Mouse (Mus musculus) brown adipose tissue, adult 24 weeks (tissue): Measurements from ENCODE around the gene Stom. TPM values are rescaled to one million over a fixed set of nuclear protein-coding genes. Genes with fewer than 3 reads are reported as not detected.

ENCODE experiments used
- H3K27ac ChIP-seq: fragments of 200-500 bp; replicated peaks from 2 replicates; pipeline ENCODE4 v1.5.1; 2012; ENCODE audit warnings: low read depth, mild to moderate bottlenecking, low read length
- H3K4me1 ChIP-seq: fragments of 200-500 bp; 2 replicates; pipeline ENCODE4 v1.6.1; 2012; ENCODE audit warnings: low read length, mixed read lengths; ENCODE audit not compliant: control insufficient read depth, insufficient read depth, insufficient read length
- H3K4me3 ChIP-seq: fragments of 200-500 bp; 2 replicates; pipeline ENCODE4 v1.5.1; 2012; ENCODE audit warnings: low read depth, mild to moderate bottlenecking, low read length, moderate library complexity; ENCODE audit not compliant: insufficient read depth
- polyA plus RNA-seq: library from polyadenylated mRNA; stranded (reverse); fragments of >200 nt; gene quantifications from 2 replicates; pipeline ENCODE4 v1.2.4, GENCODE M21; 2012; ENCODE audit not compliant: missing spikeins, insufficient read depth, insufficient read length

Gene Stom
- 230 and 257 TPM in 2 replicates for polyA plus RNA-seq

DNA sequence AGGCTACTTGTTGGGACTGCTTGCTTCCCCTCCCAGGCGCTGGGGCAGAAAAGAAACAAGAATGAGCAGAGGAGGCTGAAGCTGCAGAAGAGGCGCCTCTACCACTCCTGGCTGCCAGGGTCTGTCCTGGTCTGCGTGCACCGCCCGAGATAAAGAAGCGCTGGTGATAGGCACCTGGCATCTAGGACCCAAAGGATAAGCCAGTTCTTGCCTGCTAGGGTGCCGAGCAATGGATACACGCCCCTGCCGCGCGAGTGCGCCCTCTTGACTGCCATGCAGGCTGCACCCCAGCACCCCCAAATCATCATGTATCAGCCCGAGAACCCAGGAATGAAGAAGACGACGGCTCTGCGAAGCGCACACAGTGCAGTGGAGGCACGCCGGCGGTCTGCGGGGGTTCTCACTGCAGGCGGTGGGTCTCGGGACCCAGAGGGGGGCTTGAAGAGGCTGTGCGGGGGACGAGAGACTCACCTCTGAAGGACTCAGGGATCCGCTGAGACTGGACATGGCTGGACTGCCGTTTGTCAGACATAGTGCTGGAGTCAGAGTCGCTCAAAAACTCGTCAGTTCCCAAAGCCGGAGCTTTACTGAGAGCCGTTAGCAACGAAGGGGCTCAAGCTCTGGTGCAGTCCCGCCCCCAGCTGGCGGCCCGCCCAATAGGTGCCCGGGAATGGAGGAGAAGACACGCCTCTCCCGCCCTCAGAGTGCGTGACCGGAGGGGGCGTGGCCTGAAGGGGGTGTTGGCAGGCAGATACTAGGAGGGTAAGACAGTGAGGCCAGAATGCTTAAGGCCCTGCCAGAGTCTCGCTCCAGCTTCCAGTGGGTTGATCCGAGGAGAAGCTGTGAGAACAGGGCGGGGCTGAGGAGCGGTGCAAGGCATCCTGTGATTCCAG is at the start of gene Stom:
TSS of gene Stom (minus strand) at position 589 of the 893 bp plus-strand sequence.
- H3K4me3 ChIP-seq = peak within 1 kb of the TSS; percentile 85
- H3K27ac ChIP-seq = peak within 1 kb of the TSS; percentile 85
- H3K4me1 ChIP-seq = peaks cover 33% of the 10 kb centered on the region

DNA sequence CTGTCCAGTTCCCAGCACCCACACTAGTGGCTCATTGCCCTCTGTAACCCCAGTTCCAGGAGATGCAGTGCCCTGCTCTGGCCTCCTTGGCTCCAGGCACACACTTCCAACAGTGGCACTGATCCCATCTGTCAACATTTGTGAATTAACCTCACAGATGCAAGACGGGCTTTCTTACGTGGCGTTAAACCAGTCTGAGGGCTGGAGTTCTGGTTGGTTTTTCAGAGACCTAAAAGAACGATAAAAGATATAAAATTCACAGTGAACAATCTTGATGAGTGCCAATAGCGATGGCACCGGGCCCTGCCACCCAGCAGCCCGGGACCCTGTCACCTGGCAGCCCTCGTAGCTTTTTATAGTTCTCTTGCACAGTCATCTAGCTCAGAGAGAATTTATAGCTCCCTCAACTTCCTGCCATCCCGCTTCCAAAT is 48.7 kb upstream of the Stom start:
- H3K4me3 ChIP-seq = no peak overlapping the region
- H3K4me1 ChIP-seq = no peaks in the 10 kb centered on the region; the same call in 1 of the 2 replicates
- no peak overlapping the region; the same call in 1 of the 2 replicates for H3K27ac ChIP-seq

DNA sequence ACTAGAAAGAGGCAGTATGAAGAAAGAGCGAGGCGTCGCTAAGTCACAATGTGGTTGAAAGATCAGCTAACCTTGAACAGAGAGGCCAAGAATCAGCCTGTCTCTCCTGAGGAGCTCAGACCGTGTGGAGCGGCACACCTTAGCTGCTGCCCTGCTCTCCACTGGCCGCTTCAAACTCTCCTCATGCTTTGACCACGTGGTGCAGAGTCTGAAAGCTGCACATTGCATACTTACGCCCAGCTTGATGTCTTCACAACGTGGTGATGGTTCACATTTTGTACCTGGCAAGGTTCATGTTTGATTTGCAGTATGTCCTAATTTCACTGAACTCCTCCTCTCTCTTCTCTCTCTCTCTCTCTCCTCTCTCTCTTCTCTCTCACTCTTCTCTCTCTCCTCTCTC is 42.5 kb upstream of the Stom start:
- Histone ChIP-seq H3K4me1 (no peaks in the 10 kb centered on the region), H3K27ac (no peak overlapping the region), H3K4me3 (no peak overlapping the region)

DNA sequence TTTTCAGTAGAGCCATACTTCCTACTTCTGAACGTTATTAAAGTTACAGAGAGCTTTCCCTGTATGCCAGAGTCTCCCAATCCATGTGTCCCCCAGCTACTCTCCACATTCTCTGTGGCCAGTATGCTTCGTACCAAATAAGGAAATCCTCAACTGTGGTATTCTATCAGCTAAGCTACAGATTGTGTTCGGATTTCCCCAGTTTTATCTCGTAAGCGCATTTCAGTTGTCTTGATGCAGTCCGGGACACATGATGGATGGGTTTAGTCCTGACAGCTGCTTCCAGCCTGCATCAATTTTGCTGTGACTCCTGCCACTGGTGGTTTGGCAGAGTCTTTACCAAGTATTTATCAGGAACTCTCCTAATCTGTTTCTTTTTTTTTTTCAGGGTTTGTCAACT is 40.8 kb upstream of the Stom start:
- H3K4me1 ChIP-seq = no peaks in the 10 kb centered on the region
- H3K27ac ChIP-seq = no peak overlapping the region
- H3K4me3 ChIP-seq = no peak overlapping the region

DNA sequence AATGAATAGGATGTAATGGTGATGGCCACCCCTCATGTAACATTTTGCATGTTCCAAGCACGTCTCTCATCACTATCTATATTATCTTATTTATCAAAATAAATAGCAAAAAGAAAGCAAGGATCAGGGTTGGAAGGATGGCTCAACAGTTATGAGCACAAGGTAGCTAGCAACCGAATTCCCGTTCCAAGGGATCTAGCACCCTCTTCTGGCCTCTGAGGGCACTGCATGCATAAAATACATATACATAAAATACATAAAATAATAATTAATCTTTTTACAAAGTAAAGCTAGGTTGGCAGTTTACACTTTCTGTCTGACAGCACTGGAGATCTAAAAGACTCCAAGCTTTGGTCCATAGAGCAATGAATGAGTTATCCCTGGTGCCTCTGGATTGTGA is 36.2 kb upstream of the Stom start:
- Histone ChIP-seq H3K4me3 (no peak overlapping the region), H3K4me1 (no peaks in the 10 kb centered on the region), H3K27ac (no peak overlapping the region)

DNA sequence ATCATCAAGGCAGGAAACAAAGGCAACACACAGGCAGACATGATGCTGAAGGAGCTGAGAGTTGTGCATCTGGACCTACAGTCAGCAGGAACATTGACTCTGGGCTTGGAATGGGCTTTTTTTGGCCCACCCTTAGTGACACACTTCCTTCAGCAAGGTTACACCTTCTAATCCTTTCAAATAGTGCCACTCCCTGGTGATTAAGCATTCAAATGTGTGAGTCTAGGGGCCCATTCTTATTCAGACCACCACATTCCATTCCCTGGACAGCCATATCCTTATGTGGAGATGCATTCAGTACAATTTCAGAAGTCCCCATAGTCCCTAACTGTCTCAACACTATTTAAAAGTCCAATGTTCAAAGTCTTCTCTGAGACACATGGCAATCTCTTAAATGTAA is 33.9 kb upstream of the Stom start:
- Histone ChIP-seq H3K4me3 (no peak overlapping the region), H3K27ac (no peak overlapping the region), H3K4me1 (no peaks in the 10 kb centered on the region)

DNA sequence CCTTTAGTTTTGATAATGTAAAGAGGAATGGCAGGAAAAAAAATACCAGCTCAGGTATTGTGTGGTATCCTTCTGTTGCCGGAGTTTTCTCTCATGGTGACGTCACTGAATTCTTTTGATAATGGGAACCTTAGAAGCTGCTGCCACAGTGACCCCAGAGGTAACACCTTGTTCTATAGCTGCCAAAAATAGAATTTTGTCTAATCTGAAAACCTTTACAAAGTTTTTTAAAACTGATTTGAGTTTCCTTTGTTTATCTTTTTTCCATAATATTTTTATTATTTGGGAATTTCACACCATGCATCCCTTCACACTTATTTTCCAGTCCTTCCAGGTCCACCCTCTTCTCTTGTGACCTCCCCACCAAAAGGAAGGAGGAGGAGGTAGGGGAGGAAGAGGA is 30.9 kb upstream of the Stom start, which contains the start of gene 4930568D16Rik:
TSS of gene 4930568D16Rik (minus strand) at position 101 of the 400 bp plus-strand sequence.
- H3K4me1 ChIP-seq = no peaks in the 10 kb centered on the region
- H3K27ac ChIP-seq = no peak within 1 kb of the TSS
- no peak within 1 kb of the TSS for H3K4me3 ChIP-seq

DNA sequence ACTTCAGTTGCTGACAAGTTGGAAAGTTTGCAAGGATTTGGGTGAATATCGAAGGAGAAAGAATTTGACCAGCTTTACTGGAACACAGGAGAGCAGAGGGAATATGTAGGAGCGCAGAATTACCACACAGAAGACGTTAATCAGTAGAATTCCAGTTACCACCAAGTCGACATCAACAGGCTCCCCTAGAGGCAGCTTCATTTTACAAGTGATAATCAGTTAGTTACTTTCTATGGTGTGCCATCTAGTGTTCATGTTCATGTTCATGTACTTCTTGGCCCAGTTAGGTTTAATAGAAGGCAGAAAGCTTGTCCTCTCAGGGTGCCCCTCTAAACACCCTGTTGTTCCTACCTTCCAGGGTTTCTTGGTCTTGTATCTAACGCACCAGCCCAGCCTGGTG is 12.4 kb upstream of the Stom start:
- Histone ChIP-seq H3K27ac (no peak overlapping the region), H3K4me1 (no peaks in the 10 kb centered on the region), H3K4me3 (no peak overlapping the region)

DNA sequence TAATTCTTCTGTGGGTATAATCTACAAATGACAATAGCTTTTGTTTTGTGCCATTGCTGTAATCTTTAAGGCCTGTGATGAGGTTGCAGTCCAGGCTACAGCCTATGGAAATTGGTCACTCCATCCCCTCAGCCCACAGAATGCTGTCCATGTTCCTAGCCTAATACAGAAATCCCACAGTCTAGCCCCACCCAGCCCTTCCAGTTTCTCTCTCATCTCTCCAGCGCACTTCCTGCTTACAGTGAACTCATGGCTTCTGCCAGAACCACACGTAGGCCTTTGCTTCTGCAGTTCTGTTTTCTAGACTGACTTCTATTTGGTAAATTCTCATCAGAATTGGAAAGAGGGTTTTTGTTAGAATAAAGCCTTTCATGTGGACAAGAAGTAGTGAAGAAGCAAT is 9.2 kb upstream of the Stom start:
- Histone ChIP-seq H3K4me3 (no peak overlapping the region), H3K27ac (no peak overlapping the region), H3K4me1 (no peaks in the 10 kb centered on the region)

DNA sequence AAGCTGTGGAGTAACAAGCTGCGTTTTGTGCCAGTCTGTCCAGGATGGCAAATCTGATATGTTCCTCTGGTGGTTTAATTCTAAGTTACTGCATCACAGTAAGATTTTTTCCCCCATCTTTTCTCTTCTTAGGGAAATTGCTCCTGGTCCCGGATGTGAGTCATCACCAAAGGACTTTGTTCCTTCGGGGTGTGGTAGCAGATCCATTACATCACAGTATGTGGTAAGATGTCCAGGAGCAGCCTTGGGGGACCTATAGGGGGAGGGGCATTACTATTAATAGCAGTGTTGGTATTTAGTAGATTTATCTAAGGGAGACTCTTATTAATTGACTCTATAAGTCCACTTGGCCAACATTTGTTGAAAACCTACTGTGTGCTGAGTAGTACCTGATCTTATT is 5.8 kb upstream of the Stom start:
- Histone ChIP-seq H3K27ac (no peak overlapping the region), H3K4me3 (no peak overlapping the region), H3K4me1 (peaks cover 10% of the 10 kb centered on the region; the same call in 1 of the 2 replicates)

DNA sequence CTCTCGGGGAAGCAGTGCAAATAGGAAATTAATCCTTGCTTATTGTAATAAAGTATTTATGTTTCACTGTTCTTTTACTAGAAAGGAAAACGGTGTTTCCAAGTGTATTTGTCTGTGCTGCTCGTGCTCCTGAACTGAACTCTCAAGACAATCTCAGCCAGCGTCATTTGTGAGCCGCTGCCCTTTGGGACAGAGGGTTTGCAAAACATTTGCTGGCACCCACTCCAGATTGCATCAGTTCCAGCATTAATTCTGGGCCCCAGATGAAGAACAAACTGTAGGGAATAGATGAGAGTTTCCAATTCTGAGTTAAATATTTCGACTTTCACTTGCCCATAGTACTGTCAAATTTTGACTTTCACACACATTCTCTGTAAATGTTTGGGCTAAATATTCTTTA is 1.9 kb upstream of the Stom start:
- Histone ChIP-seq H3K4me1 (peaks cover 21% of the 10 kb centered on the region), H3K27ac (peak overlapping the region; percentile 82), H3K4me3 (no peak overlapping the region)

DNA sequence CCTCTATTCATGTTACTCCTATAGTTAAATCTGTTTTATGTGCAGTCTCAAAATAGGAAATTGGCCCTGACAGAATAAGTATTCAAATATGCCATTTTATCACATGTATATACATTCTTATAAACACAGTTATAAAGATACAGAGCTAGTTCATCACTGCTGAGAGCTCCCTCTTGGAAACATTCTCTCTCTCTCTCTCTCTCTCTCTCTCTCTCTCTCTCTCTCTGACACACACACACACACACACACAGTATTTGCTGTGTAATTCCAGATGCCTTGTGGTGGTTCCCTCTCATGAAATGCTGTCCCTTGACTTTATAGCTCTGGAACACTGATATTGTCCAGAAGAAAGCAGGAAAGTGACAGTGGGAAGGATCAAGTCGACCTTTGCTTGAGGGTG is 1.3 kb upstream of the Stom start:
- no peak overlapping the region for H3K4me3 ChIP-seq
- peak overlapping the region; percentile 82 for H3K27ac ChIP-seq

DNA sequence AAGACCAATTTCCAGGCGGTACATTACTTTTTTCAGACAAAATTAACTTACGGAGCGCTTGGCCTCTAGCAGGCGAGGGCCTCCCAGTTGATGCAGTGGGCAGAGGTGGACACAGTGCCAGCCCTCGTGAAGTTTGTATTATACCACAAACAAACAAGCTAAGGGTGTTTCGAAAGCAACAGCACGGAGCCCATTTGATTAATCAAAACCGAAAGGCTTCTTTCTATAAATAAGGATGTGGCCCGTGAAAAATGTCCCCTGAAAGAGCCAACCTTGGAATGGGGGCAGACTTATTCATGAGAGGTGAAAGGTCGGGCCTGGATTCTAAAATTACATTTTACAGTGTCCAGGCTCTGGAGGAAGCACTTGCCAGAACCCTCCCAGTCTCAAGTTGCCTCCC is 643 bp upstream of the Stom start:
- peak overlapping the region; percentile 85 for H3K27ac ChIP-seq
- peak overlapping the region; percentile 61 for H3K4me3 ChIP-seq
- H3K4me1 ChIP-seq = peaks cover 29% of the 10 kb centered on the region

More for the DNA sequence above, 1.3 kb upstream of the Stom start:
- peaks cover 24% of the 10 kb centered on the region for H3K4me1 ChIP-seq

DNA sequence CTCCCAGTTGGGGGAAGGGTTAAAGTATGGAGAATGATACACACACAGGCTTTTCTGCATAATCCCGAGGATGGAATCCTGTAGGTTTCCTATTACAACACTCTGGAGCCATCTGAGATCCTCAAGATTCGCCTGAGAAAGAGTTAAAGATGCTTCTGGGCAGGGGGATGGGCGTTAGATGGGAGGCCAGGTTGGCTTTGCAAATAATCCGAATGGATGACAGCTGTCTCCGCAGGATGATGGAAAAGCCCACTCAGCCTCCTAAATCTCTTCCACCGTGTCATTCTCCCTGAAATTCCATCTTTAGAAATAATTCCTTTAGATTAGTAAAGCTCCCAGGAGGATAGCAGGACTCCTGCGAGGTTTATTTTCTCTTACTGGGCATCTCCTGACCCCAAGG is 1.2 kb downstream of the Stom start:
- peaks cover 33% of the 10 kb centered on the region for H3K4me1 ChIP-seq
- peak overlapping the region; percentile 83 for H3K27ac ChIP-seq
- peak overlapping the region; percentile 85 for H3K4me3 ChIP-seq

DNA sequence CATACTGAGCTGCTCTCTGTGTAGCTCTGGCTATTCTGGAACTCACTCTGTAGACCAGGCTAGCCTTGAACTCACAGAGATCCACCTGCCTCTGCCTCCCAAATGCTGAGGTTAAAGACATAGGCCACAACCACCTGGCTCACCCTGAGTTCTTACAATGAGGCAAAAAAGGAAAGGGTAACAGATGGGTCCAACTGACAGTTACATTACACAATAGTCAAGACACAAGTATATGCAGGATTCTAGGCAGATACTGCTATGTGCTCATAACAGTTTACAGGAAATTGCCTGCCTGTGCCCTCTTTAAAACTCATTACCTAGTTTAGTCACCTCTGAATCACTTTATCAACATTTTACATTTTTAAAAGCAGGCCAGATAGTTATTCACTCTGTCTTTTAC is 3.1 kb downstream of the Stom start:
- peaks cover 31% of the 10 kb centered on the region for H3K4me1 ChIP-seq
- no peak overlapping the region for H3K27ac ChIP-seq
- H3K4me3 ChIP-seq = no peak overlapping the region

DNA sequence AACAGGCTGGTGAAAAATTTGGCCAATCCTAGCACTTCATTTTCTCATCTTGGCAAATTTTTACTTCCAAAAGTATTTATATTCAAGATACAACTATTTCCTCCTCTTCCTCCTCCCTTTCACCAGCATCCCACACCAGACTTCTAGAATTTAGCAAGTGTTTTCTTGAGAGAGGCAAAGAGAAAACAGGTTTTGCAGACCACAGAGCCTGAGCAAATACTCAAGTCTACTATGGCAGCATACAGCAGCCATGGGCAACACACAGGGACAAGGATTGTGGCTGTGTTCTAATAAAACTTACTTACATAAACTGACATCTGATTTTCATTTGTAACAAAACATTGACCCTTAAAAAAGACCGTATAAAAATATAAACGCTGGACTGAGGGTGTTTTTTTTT is 5.6 kb downstream of the Stom start:
- Histone ChIP-seq H3K4me3 (no peak overlapping the region), H3K27ac (no peak overlapping the region), H3K4me1 (peaks cover 34% of the 10 kb centered on the region)
